ENCODE assay signal across 15 mouse cellular contexts in genomic region chr6:29087921-29088709, GRCm38 (mm10). TPM values are rescaled to one million over a fixed set of nuclear protein-coding genes. Genes with fewer than 3 reads are reported as not detected.
DNase-seq lines count a peak whose midpoint lies in the region; ATAC-seq and TF ChIP-seq lines count a peak whose summit lies in the region.
"Had no signal": no experiment of that assay in that cellular context is flagged by ENCODE, and none has a peak within 500 bp of the region (broad histone marks: within the 10 kb centered on the region; RNA-seq: fewer than 3 reads in every experiment).

No protein-coding gene starts in this region.

- 0 out of 2 replicates have a peak, but pooled peaks cover 3% of the 10 kb centered on the region for H3K4me1 ChIP-seq in embryonic fibroblast, embryonic 13.5 days (ENCODE audit: control insufficient read depth, insufficient read depth, low read length)
- H3K4me1 ChIP-seq in kidney, embryonic 15.5 days, result peaks cover 9% of the 10 kb centered on the region
- peaks cover 3% of the 10 kb centered on the region; the same call in 1 of the 2 replicates for H3K4me1 ChIP-seq in limb, embryonic 10.5 days
- peaks cover 5% of the 10 kb centered on the region; the same call in 1 of the 2 replicates for H3K4me1 ChIP-seq in midbrain, embryonic 10.5 days
- H3K4me1 ChIP-seq: midbrain, embryonic 12.5 days had no signal

- no peak overlapping the region for H3K4me3 ChIP-seq in embryonic fibroblast, embryonic 13.5 days (ENCODE audit: insufficient read depth, low read length)
- H3K4me3 ChIP-seq in kidney, embryonic 15.5 days (replicated peaks), result no peak overlapping the region
- no peak overlapping the region for H3K4me3 ChIP-seq in limb, embryonic 10.5 days
- H3K4me3 ChIP-seq in midbrain, embryonic 10.5 days, result no peak overlapping the region
- H3K4me3 ChIP-seq: erythroblast, embryonic 14.5 days; midbrain, embryonic 12.5 days had no signal

- H3K36me3 ChIP-seq in kidney, embryonic 15.5 days, result no peaks in the 10 kb centered on the region
- H3K36me3 ChIP-seq in limb, embryonic 10.5 days, result no peaks in the 10 kb centered on the region
- H3K36me3 ChIP-seq in midbrain, embryonic 10.5 days, result no peaks in the 10 kb centered on the region
- H3K36me3 ChIP-seq: midbrain, embryonic 12.5 days had no signal

- DNase-seq in adrenal gland, adult 8-10 months, result peak; percentile 13
- DNase-seq in adrenal gland, postnatal 4 days (ENCODE audit: low spot score in 2 of 2), result no peak
- DNase-seq in 3134 (ENCODE audit: extremely low read depth, insufficient read length, low spot score), result peak; percentile 27
- no peak for DNase-seq in limb, embryonic 10.5 days (ENCODE audit: low spot score)
- DNase-seq in cerebellum, adult 11-12 months, result no peak
- no peak for DNase-seq in midbrain, embryonic 10.5 days (ENCODE audit: low spot score)
- DNase-seq: cerebellum, adult 9-11 months; layer of hippocampus, postnatal 36 days had no signal

- peak; percentile 57; the same call in 1 of the 2 replicates for ATAC-seq in kidney, embryonic 15.5 days (replicated peaks; ENCODE audit: low FRiP score)

- H3K9me3 ChIP-seq in kidney, embryonic 15.5 days (replicated peaks), result peaks cover 11% of the 10 kb centered on the region; the same call in 1 of the 2 replicates
- H3K9me3 ChIP-seq in limb, embryonic 10.5 days (replicated peaks), result no peaks in the 10 kb centered on the region
- H3K9me3 ChIP-seq in midbrain, embryonic 10.5 days (replicated peaks), result peaks cover 10% of the 10 kb centered on the region

- TF ChIP-seq CTCF in embryonic fibroblast, embryonic 13.5 days (IDR thresholded peaks at IDR 0.05; ENCODE audit: borderline replicate concordance, insufficient read depth, low read length), result no peak

- TF ChIP-seq POLR2A in embryonic fibroblast, embryonic 13.5 days (IDR thresholded peaks at IDR 0.05; ENCODE audit: low read depth, low read length), result no peak

- H3K9ac ChIP-seq in kidney, embryonic 15.5 days, result no peak overlapping the region
- H3K9ac ChIP-seq: midbrain, embryonic 12.5 days had no signal

- WGBS in kidney, embryonic 15.5 days, result 63% methylated on average over 7 of the region's 7 CpGs
- 74% methylated on average over 7 of the region's 7 CpGs for WGBS in limb, embryonic 10.5 days
- WGBS in midbrain, embryonic 10.5 days, result 77% methylated on average over 7 of the region's 7 CpGs

- no peak overlapping the region for H3K4me2 ChIP-seq in kidney, embryonic 15.5 days
- H3K4me2 ChIP-seq: liver, embryonic 11.5 days; midbrain, embryonic 12.5 days had no signal

- H3K27ac ChIP-seq in embryonic fibroblast, embryonic 13.5 days (ENCODE audit: insufficient read depth, low read length), result peak overlapping the region; percentile 49; the same call in 1 of the 2 replicates
- H3K27ac ChIP-seq in kidney, embryonic 15.5 days, result peak overlapping the region; percentile 27; the same call in 1 of the 2 replicates
- no peak overlapping the region; the same call in 1 of the 2 replicates for H3K27ac ChIP-seq in limb, embryonic 10.5 days
- no peak overlapping the region for H3K27ac ChIP-seq in midbrain, embryonic 10.5 days (replicated peaks)
- H3K27ac ChIP-seq: midbrain, embryonic 12.5 days; stomach, postnatal 0 days had no signal

- no peaks in the 10 kb centered on the region for H3K27me3 ChIP-seq in kidney, embryonic 15.5 days
- H3K27me3 ChIP-seq in limb, embryonic 10.5 days (ENCODE audit: low read depth, poor library complexity, severe bottlenecking), result 0 out of 2 replicates have a peak, but pooled peaks cover 8% of the 10 kb centered on the region
- H3K27me3 ChIP-seq in midbrain, embryonic 10.5 days (ENCODE audit: low read depth, poor library complexity, severe bottlenecking), result no peaks in the 10 kb centered on the region

RNA-seq across cellular contexts. Expression of gene Lep, which starts 28.1 kb away (rescaled TPM):
- 100 to 1,000 TPM in 1 of 4 experiments, 10 to 100 TPM in 1, 1 to 10 TPM in 2; 2.5 to 252 (median 51.1) TPM for total RNA-seq in adrenal gland, adult 8-10 months (2022)
- 1 to 10 TPM in 1 of 2 experiments, under 1 TPM in 1; 0.70 to 2.8 TPM for total RNA-seq in adrenal gland, postnatal 4 days (2021)
- polyA plus RNA-seq in embryonic fibroblast, embryonic 13.5 days (2011; ENCODE audit: insufficient read length, low read depth, missing spikeins), result not detected in 2 replicates
- not detected in 2 replicates for polyA plus RNA-seq in kidney, embryonic 15.5 days (2015; fragmentation: Nextera tagmentation; extraction: Ambion mirVana)
- not detected in 2 replicates for polyA plus RNA-seq in limb, embryonic 10.5 days (2016; fragmentation: Nextera tagmentation; extraction: Ambion mirVana)
- polyA plus RNA-seq in midbrain, embryonic 10.5 days (2016; fragmentation: Nextera tagmentation; extraction: Ambion mirVana), result not detected in 2 replicates
- total RNA-seq: hematopoietic stem cell, adult 5-6 weeks; layer of hippocampus, postnatal 36 days had no signal
- polyA plus RNA-seq: erythroblast, embryonic 14.5 days; liver, embryonic 11.5 days; midbrain, embryonic 12.5 days; stomach, postnatal 0 days had no signal

Comparison
In these comparisons a context has a peak if more than half of its experiments do, and no peak if none do; other contexts are left out.
1. DNase-seq: peak in adrenal gland, adult 8-10 months (single experiment) and 3134 (single experiment); none in adrenal gland, postnatal 4 days (0 of 2), limb, embryonic 10.5 days (single experiment), cerebellum, adult 11-12 months (single experiment) and midbrain, embryonic 10.5 days (single experiment).
2. H3K27ac ChIP-seq: peak in embryonic fibroblast, embryonic 13.5 days (single experiment) and kidney, embryonic 15.5 days (single experiment); none in limb, embryonic 10.5 days (single experiment) and midbrain, embryonic 10.5 days (single experiment).